Comparison of ENCODE assay signal across 11 mouse cellular contexts in the genomic region with DNA sequence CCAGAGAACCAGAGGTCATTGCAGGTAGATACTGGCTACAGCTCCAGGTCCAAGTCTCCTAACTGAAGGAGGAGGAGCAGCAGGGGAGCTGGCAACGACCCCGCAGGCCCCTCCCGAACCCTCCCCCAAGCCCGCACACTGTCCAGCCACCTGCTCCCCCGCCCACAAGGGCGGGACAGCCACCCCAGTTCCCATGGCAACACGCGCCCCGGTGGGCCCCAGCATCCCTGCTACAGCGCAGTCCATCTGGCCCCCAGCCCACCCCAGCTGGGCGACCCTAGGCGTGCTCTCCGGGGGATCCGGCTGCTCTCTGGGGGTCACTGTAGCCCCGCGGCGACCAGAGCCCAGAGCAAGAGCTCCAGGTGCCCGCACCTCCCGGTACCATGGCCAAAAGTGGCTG. TPM values are rescaled to one million over a fixed set of nuclear protein-coding genes. Genes with fewer than 3 reads are reported as not detected.
DNase-seq lines count a peak whose midpoint lies in the region; ATAC-seq and TF ChIP-seq lines count a peak whose summit lies in the region.
"Had no signal": no experiment of that assay in that cellular context is flagged by ENCODE, and none has a peak within 500 bp of the region (broad histone marks: within the 10 kb centered on the region; RNA-seq: fewer than 3 reads in every experiment).

No protein-coding gene starts in this region.

- no peak overlapping the region for H3K27ac ChIP-seq in kidney, embryonic 14.5 days (ENCODE audit: low read depth, low read length)
- peak overlapping the region; percentile 44; the same call in 1 of the 2 replicates for H3K27ac ChIP-seq in embryonic facial prominence, embryonic 14.5 days (replicated peaks; ENCODE audit: low read depth, low read length)
- peak overlapping the region; percentile 16; the same call in 1 of the 2 replicates for H3K27ac ChIP-seq in midbrain, embryonic 13.5 days
- H3K27ac ChIP-seq in gastrocnemius, adult 2 months = no peak overlapping the region

- H3K9me3 ChIP-seq in kidney, embryonic 14.5 days (ENCODE audit: control insufficient read depth, low read length) = no peaks in the 10 kb centered on the region
- H3K9me3 ChIP-seq in G1E (replicated peaks) = no peaks in the 10 kb centered on the region
- H3K9me3 ChIP-seq in embryonic facial prominence, embryonic 14.5 days (ENCODE audit: control insufficient read depth, low read length) = no peaks in the 10 kb centered on the region
- H3K9me3 ChIP-seq in midbrain, embryonic 13.5 days = no peaks in the 10 kb centered on the region

- H3K27me3 ChIP-seq in kidney, embryonic 14.5 days (ENCODE audit: control insufficient read depth, insufficient read depth, low read length) = no peaks in the 10 kb centered on the region
- peaks cover 51% of the 10 kb centered on the region for H3K27me3 ChIP-seq in G1E (ENCODE audit: insufficient read depth, low read length)
- H3K27me3 ChIP-seq in embryonic facial prominence, embryonic 14.5 days (replicated peaks; ENCODE audit: control insufficient read depth, insufficient read depth, low read length) = no peaks in the 10 kb centered on the region
- H3K27me3 ChIP-seq in midbrain, embryonic 13.5 days = no peaks in the 10 kb centered on the region

- TF ChIP-seq CTCF in G1E (IDR thresholded peaks at IDR 0.05; ENCODE audit: low read depth, low read length) = no peak
- no peak for TF ChIP-seq CTCF in gastrocnemius, adult 2 months (IDR thresholded peaks at IDR 0.05)

- WGBS in kidney, embryonic 14.5 days = 9% methylated on average over 17 of the region's 19 CpGs
- 12% methylated on average over 10 of the region's 19 CpGs for WGBS in embryonic facial prominence, embryonic 14.5 days
- WGBS in midbrain, embryonic 13.5 days = 3% methylated on average over 19 of the region's 19 CpGs

- no peak for DNase-seq in kidney, postnatal 36 days
- no peak for DNase-seq in G1E (ENCODE audit: low spot score)
- DNase-seq in embryonic facial prominence, embryonic 14.5 days (ENCODE audit: low spot score) = no peak
- no peak for DNase-seq in B cell, adult 2 months
- no peak for DNase-seq in gastrocnemius, adult 2 months
- DNase-seq: adrenal gland, postnatal 36 days; liver, postnatal 0 days; right cerebral cortex, postnatal 25 days; thymus, adult 2 months had no signal

- H3K9ac ChIP-seq in kidney, embryonic 14.5 days (ENCODE audit: low read depth, low read length) = 0 out of 2 replicates have a peak overlapping the region, but pooled peaks have one; percentile 28
- H3K9ac ChIP-seq in embryonic facial prominence, embryonic 14.5 days (ENCODE audit: low read depth, low read length) = no peak overlapping the region
- H3K9ac ChIP-seq in midbrain, embryonic 13.5 days (replicated peaks) = no peak overlapping the region
- H3K9ac ChIP-seq: liver, postnatal 0 days had no signal

- intact Hi-C loops in gastrocnemius, adult 2 months (cut with DNase I) = no loop called here

- H3K4me1 ChIP-seq in kidney, embryonic 14.5 days (ENCODE audit: control insufficient read depth, insufficient read depth, low read length) = peaks cover 42% of the 10 kb centered on the region
- H3K4me1 ChIP-seq in G1E (ENCODE audit: insufficient read depth, low read depth, low read length) = peaks cover 37% of the 10 kb centered on the region
- peaks cover 28% of the 10 kb centered on the region for H3K4me1 ChIP-seq in embryonic facial prominence, embryonic 14.5 days (ENCODE audit: control insufficient read depth, insufficient read depth, low read length)
- peaks cover 31% of the 10 kb centered on the region for H3K4me1 ChIP-seq in midbrain, embryonic 13.5 days (replicated peaks)

- H3K36me3 ChIP-seq in kidney, embryonic 14.5 days (ENCODE audit: control insufficient read depth, insufficient read depth, low read length) = no peaks in the 10 kb centered on the region
- H3K36me3 ChIP-seq in G1E (replicated peaks) = no peaks in the 10 kb centered on the region
- no peaks in the 10 kb centered on the region for H3K36me3 ChIP-seq in embryonic facial prominence, embryonic 14.5 days (ENCODE audit: control insufficient read depth, insufficient read depth, low read length)
- no peaks in the 10 kb centered on the region for H3K36me3 ChIP-seq in midbrain, embryonic 13.5 days

- no peak overlapping the region for H3K4me3 ChIP-seq in kidney, embryonic 14.5 days (ENCODE audit: low read length)
- H3K4me3 ChIP-seq in G1E (ENCODE audit: low read depth, low read length) = peak overlapping the region; percentile 41; the same call in 1 of the 2 replicates
- H3K4me3 ChIP-seq in embryonic facial prominence, embryonic 14.5 days (ENCODE audit: low read depth, low read length) = no peak overlapping the region
- no peak overlapping the region for H3K4me3 ChIP-seq in midbrain, embryonic 13.5 days (replicated peaks)
- H3K4me3 ChIP-seq in gastrocnemius, adult 2 months = no peak overlapping the region

- no peak; the same call in 1 of the 2 replicates for ATAC-seq in kidney, embryonic 14.5 days (ENCODE audit: low FRiP score, low TSS enrichment)
- ATAC-seq in G1E (ENCODE audit: extremely low read depth, insufficient number of reproducible peaks, low FRiP score, poor library complexity, severe bottlenecking) = no peak
- peak; percentile 26; the same call in 1 of the 2 replicates for ATAC-seq in embryonic facial prominence, embryonic 14.5 days (ENCODE audit: low read depth)
- peak; percentile 62 for ATAC-seq in midbrain, embryonic 13.5 days
- ATAC-seq: liver, postnatal 0 days had no signal

- H3K4me2 ChIP-seq in kidney, embryonic 14.5 days (replicated peaks; ENCODE audit: low read depth, low read length) = peak overlapping the region; percentile 26
- H3K4me2 ChIP-seq in embryonic facial prominence, embryonic 14.5 days (ENCODE audit: low read depth, low read length) = peak overlapping the region; percentile 12
- H3K4me2 ChIP-seq in midbrain, embryonic 13.5 days (replicated peaks) = peak overlapping the region; percentile 36

RNA-seq across cellular contexts. Expression of a gene that starts 51.0 kb away (rescaled TPM):
- polyA plus RNA-seq in kidney, embryonic 14.5 days (2014; fragmentation: Nextera tagmentation; extraction: Ambion mirVana) = 1.4 and 2.2 TPM in 2 replicates
- total RNA-seq in G1E (2014; fragmentation: Nextera tagmentation) = not detected in 2 replicates
- 0.11 and 0.52 TPM in 2 replicates for total RNA-seq in G1E (2017)
- polyA plus RNA-seq in G1E (2012) = 0.02 and 0.03 TPM in 2 replicates
- polyA plus RNA-seq in embryonic facial prominence, embryonic 14.5 days (2014; fragmentation: Nextera tagmentation; extraction: Ambion mirVana) = 4.1 and 4.2 TPM in 2 replicates
- 1.00 and 1.4 TPM in 2 replicates for polyA plus RNA-seq in midbrain, embryonic 13.5 days (2015; fragmentation: Nextera tagmentation; extraction: Ambion mirVana)
- 10 to 100 TPM in 1 of 2 experiments, 1 to 10 TPM in 1; 7.1 to 17.3 TPM for total RNA-seq in gastrocnemius, adult 2 months (2021)

RNA-seq across cellular contexts. Expression of a gene that starts 54.7 kb away (rescaled TPM):
- polyA plus RNA-seq in kidney, embryonic 14.5 days (2014; fragmentation: Nextera tagmentation; extraction: Ambion mirVana) = 81.5 and 118 TPM in 2 replicates
- total RNA-seq in G1E (2014; fragmentation: Nextera tagmentation) (232 and 311 TPM in 2 replicates), G1E (2017) (27.5 and 46.6 TPM in 2 replicates)
- 685 and 787 TPM in 2 replicates for polyA plus RNA-seq in G1E (2012)
- polyA plus RNA-seq in embryonic facial prominence, embryonic 14.5 days (2014; fragmentation: Nextera tagmentation; extraction: Ambion mirVana) = 72.9 and 88.2 TPM in 2 replicates
- polyA plus RNA-seq in midbrain, embryonic 13.5 days (2015; fragmentation: Nextera tagmentation; extraction: Ambion mirVana) = 192 and 229 TPM in 2 replicates
- total RNA-seq in gastrocnemius, adult 2 months (2021) = 10 to 100 TPM; 23.7 to 30.0 TPM

Comparison
In these comparisons a context has a peak if more than half of its experiments do, and no peak if none do; other contexts are left out.
1. ATAC-seq: peak in embryonic facial prominence, embryonic 14.5 days (single experiment) and midbrain, embryonic 13.5 days (single experiment); none in kidney, embryonic 14.5 days (single experiment) and G1E (single experiment).
2. H3K27ac ChIP-seq: peak in embryonic facial prominence, embryonic 14.5 days (single experiment) and midbrain, embryonic 13.5 days (single experiment); none in kidney, embryonic 14.5 days (single experiment) and gastrocnemius, adult 2 months (single experiment).
3. Peak in every context shown above with its lines, with median percentiles within 50 percentile points of each other: H3K4me2 ChIP-seq.